Mouse (Mus musculus): ENCODE data around the gene Plod3.
A peak's percentile ranks its signal among the peaks of the same experiment; 100 is the strongest.

DNA sequence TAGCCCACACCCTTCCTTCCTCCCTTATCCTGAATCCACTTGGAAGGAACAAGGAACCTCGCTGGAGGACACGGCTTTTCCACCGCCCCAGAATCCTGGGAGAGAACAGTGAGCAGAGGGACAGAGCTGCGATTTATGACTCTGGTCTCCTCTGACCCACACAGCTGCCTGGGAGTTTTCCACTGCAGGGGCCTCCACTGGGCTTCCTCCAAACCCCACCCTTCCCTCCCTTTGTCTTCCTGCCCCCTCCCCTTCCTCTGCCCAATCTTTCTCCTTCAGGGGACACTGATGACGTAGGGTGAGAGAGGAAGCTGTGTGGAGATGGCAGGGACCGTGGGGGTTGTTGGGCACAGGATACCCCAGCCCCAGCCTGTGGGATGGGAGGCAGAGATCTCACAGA is 20.5 kb upstream of the Plod3 start, which contains the start of gene Cldn15:
- no peak for TF ChIP-seq CTCF (IDR thresholded peaks at IDR 0.05; ENCODE audit: low read depth)
- TF ChIP-seq EP300 (IDR thresholded peaks at IDR 0.05; ENCODE audit: low read depth), result peak; percentile 88; the same call in 1 of the 2 replicates

All from heart, postnatal 0 days (tissue).